Mouse (Mus musculus) MEL-GATA-1-ER (cell line): Measurements from ENCODE around the gene Sccpdh.
"Not testable (repeated sequence)": the region's sequence is repeated elsewhere in the genome, so short reads cannot be mapped to it uniquely, and the experiment has no call there.

Experiments used
- DNase-seq: peaks from one replicate; pipeline ENCODE4 v3.0.0-alpha.2; 2012; ENCODE audit warnings: low read depth; ENCODE audit errors: extremely low read depth

The Sccpdh gene

DNA sequence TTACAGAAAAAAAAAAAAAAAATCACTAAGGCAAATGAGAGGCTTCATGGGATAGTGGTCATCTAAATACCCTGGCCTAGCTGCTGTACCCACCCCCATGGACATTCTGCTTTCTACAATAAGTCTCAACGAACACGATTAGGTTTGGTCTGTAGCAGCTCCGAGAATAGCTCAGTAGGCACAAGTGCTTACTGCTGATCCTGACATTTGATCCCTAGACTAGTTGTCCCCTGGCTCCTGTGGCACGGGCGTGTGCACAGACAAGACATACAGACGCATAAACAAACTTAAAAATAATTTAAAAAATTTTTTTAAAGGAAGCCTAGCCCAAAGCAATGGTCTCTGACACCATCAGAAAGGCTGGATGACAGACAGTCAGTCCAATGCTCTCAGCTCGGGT, 560 bp upstream of the Sccpdh start:
- no peak for DNase-seq

DNA sequence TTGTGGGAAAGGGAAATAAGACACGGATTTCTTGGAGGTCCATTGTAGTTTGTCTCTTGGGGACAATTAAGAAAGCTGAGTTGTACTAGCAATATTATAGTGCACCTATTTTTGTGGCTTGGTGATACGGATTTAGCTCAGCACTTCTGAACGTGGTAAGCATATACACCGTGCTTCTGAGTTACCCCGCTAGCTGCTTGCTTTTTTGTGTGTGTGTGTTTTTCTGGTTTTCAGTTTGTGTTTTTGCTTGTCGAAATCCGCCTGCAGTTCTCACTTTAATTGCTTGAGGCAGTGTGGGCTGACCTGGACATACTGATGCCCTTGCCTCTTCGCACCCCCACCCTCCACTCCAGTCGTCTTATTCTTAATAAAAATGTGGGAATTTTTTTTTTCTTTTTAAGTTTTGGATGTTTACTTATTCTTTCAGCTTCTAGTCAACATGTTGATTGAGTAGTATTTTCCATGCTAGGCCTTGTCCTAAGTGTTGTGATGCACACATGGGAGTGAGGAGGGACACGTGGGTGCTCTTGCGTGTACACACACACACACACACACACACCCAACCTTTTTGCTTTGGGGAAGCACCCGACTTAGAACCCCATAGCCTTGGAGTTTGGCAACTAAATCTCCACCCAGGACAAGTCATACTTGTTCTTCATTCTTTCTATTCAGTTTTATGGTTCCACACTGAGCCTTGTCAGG, 977 bp downstream of the Sccpdh start:
- DNase-seq, result peak; percentile 33

DNA sequence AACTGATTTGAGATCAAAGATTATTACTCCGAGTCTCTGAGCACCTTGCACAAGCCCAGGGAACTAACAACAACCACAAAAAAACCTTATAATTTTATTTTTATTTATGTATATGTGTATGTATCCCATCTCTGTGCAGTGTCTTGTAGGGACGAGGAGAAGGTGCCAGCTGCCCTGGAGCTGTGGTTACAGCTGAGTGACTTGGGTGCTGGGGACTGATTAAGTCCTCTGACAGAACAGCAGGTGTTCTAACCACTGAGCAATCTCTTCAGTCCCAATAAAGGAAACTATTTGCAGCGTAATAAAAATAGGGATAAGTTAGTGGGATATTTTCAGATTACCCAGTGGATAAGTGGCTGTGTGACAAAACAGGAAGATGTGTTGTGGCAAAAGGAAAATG, 6.3 kb downstream of the Sccpdh start:
- DNase-seq, result no peak

DNA sequence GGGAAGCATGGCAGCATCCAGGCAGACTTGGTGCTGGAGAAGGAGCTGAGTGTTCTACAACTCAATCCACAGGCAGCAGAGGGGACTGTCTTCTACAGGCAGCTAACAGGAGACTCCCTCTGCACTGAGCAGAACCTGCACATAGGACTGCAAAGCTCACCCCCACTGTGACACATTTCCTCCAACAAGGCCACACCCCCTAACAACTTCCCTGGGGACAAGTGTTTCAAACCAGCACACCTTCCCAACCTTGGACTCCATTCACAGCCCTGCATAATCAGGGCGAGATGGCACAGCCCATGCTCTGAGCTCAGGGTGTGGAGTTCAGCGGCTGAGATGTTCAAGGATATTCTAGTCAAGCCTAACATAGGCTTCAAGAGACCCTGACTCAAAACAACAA, 9.0 kb downstream of the Sccpdh start:
- no peak for DNase-seq

DNA sequence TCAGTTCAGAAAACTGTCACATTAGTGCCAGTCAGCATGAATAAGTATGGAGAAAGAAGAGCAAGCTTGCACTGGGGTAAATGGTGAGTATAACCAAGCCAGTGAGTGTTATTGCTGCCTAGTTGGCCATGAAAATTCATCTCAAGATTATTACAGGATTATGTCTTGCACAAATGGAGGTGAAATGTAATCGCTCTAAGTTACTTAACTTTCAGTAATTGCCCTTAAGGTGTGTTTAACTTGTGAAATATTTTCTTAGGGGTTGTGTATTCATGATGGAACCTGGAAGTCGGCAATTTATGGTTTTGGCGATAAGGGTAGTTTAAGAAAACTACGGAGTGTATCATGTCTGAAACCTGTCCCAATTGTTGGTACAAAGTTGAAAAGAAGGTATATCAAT, 11.3 kb downstream of the Sccpdh start:
- DNase-seq, result no peak

DNA sequence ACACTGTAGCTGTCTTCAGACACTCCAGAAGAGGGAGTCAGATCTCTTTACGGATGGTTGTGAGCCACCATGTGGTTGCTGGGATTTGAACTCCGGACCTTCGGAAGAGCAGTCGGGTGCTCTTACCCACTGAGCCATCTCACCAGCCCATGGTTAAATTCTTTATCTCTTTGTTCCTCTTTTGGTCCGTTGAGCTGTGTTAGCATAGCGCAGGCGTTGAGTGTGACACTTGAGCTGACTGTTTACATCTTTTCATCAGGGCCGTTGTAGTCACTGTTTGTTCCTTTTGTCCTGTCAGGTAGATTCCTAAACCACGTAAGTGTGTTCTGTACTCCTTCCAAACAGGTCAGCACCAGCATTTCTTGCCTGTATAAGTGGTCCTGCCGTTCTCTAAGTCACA, 14.7 kb downstream of the Sccpdh start:
- peak; percentile 45 for DNase-seq

DNA sequence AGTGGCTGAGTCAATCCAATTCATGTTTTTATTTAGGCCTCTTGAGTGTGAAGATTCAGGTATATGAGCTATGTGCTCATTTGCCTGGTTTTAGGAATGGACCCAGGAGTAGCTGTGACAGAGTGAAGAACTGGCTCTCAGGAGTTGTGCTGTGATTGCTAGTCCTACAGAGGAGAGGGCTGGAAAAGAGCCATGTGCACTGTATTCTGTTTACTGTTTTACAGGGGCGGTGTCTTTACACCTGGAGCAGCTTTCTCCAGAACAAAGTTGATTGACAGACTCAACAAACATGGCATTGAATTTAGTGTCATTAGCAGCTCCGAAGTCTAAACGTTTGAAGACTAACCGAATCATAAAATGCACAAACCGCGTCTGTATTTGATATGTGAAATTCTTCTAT, 18.3 kb downstream of the Sccpdh start:
- no peak for DNase-seq

DNA sequence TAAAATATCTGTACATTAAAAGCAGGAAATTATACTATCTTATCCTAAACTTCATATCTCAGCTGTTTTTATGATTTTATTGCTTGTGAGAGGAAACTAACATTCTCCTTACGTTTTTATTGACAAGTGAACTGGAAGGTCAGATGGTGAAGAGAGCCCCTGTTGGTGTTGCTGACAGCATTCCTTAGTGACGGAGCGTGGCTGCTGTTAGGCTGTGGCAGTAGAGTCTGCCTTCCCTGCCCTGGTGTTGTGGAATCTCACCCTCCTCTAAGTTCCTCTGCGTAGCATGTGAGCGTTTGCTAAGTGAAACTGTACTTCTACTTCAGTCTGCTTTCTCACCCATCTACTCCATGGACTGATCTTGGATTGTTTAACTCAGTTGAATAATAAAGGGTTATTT, 18.8 kb downstream of the Sccpdh start:
- DNase-seq, result no peak

DNA sequence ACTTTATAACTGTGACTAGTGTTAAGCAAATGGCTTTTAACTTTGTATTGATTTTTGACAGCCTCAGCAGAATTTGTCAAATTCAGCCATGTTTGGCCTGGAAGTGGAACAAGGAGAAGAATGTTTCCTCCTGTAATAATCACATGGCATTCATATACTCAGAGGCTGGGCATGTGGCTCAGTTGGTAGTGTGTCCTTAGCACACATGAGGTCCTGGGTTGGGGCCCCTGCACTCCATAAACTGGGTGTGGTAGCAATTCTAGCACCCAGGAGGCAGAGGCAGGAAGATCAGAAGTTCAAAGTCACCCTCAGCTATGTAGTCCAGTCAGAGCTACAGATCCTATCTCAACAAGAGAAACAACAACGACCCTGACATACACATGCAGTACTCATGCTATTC, 19.3 kb downstream of the Sccpdh start:
- no peak for DNase-seq

DNA sequence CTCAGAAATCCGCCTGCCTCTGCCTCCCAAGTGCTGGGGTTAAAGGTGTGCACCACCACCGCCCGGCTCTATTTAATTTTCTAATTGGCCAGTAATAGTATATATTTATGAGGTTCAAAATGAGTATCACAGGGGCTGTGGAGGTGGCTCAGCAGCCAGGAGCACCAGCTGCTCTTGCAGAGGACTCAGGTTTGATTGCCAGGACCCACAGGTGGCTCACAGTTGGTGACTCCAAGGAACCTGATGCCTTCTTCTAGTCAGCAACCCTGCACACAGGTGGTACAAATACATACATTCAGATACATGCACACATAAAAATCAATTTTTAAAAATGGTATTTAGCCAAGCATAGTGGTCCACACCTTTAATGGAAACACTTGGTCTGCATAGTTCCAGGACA, 20.0 kb downstream of the Sccpdh start:
- DNase-seq, result no peak

DNA sequence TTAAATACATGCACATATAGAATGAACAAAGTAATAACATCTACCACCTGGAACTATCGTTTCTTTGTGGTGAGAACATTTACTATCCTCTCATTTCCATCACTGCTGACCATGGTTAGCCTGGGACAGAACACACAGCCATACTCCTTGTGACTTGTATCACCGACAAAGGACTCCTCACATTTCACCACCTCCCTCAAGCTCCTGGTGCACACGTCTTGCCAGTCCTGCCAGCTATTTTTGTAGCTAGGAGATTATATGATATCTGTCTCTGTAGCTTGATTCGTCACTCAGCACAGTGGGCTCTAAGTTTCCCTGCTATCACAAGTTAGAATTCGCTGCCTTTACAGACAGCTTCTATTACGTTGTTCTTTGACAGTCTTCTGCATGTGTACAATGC, 20.4 kb downstream of the Sccpdh start:
- no peak for DNase-seq

DNA sequence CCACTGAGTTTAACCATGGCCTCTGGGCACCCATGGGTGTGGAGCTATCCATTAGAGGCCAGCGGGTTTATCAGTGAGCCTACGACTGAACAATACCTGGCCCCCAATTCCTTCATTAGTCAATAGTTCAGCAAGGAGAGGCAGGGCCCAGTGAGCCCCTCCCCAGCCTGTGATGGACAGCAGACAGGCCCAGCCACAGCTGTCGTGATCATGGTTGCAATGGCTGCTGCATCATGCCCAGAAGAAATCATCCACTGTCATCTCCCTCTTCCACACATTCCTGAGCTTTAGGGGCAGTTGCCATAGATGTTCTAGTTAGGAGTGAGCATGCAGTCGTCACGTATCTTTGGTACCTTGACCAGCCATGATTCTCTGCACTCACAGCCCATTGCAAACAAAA, 20.9 kb downstream of the Sccpdh start:
- DNase-seq, result no peak

DNA sequence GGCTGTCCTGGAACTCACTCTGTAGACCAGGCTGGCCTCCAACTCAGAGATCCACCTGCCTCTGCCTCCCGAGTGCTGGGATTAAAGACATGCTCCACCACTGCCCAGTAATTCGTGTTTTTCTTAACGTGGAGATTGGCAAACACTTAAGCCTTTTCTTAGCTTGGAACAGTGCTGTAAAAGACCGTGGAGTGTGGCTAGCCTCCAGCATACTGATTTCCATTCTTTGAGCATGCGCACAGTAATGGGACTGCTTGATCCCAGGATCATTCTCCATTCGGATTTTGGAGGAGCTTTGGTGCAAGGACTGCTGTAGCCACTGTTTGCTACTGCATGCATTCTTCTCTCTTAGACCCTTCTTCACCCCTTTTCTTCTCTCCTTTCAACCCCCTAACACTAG, 21.5 kb downstream of the Sccpdh start:
- DNase-seq, result no peak

DNA sequence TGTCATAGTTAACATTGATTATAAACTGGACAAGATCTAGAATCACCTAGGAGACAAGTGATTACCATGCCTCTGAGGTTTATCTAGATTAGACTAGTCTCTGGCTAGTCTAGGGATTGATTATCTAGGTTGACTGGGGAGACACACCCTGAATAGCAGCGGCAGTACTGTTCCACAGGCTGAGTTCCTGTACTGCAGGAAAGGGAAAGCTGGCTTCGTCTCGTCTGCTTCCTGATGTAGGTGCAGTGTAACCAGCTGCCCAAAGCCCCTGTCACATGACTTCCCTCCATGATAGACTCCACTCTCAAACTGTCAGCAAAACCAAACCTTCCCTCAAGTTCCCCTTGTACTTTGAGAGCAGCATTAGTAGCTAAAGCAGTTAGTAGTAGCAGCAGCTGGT, 36.1 kb downstream of the Sccpdh start:
- no peak for DNase-seq

DNA sequence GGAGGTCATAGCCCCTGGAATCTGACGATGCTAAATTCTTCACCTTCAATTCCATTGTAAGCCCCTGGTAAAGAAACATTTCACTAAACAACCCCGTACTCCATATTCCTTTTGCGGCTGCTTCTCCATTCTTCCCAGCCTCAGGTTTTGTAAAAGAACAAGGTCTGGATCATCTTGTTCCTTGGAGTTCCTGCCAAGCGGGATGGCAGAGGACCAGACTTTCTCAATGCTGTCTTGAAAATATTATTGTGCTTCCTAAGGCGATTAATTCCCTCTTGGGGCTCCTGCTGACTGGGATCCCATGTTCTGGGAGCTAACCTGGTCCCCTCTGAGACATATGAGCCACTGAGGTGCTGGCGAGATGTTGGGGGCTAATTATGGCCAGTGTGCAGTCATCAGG, 37.1 kb downstream of the Sccpdh start:
- DNase-seq, result no peak

DNA sequence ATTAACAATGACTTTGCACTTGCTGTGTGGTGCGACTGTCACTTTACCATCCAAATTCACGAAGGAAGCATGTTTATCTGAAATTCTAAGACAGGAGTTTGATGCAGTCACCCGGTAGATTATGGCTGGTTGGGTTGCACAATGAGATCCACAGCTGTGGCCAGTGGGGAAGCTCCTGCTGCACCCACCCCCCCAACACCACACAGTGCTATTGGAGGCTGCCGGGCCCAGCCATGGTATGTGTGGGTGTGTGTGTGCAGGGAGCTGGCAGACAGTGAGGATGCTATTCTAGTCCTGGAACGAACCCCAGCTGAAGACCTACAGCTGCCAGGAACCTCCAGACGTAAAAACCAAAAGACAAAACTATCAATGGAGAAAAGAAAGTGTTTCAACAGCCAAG, 41.4 kb downstream of the Sccpdh start:
- no peak for DNase-seq

DNA sequence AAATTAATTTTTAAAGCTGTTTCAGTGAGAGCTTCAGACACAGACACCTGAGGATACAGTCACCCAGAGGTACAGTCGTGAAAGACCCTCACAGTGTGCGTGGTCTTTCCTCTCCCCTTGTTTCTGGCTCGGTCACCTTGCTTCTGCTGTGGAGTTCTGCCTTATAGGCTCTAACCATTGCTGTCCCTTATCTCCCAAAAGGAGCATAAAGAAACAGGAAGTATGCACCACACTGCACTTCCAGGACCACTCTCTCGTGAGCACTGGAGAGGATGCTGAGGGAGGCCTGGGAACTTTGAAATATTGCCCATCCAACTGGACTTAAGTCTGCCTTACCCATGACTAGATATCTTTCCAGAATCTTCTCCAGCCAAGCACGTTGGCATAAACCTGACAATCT, 42.7 kb downstream of the Sccpdh start:
- peak; percentile 36 for DNase-seq

DNA sequence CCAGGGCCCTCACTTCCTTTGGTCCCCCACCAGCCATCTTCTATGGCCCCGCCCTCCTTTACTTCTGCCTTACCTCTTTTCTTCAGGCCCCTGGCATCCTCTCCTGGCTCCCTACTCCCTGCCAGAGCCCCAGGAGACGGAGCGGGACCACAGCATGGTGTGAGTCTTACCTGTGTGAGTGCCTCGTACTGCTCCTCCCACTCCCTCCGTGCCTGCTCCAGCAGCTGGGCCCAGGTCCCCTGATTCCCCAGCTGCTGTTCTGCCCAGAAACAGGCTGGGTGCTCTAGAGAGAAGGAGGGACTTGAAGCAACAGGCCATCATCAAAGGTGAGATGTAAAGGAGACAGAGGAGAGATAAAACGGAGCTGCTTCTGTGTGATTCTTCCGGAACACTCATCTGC, 44.6 kb downstream of the Sccpdh start:
- DNase-seq, result no peak

DNA sequence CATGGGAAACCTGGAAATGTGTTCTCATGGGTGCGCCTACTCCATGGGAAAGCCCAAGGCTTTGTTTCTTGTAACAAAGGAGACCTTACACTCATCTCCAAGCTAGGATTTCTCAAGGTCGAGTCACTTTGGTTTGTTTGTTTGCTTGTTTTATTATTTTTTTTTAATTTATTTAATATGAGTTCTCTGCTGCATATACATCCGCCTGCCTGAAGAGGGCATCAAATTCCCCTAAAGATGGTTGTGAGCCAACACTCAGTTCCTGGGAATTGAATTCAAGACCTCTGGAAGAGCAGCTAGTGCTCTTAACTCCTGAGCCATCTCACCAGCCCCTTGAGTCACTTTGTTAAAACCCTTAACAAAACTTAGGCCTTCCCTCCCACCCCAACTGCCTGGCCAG, 45.4 kb downstream of the Sccpdh start:
- no peak for DNase-seq

DNA sequence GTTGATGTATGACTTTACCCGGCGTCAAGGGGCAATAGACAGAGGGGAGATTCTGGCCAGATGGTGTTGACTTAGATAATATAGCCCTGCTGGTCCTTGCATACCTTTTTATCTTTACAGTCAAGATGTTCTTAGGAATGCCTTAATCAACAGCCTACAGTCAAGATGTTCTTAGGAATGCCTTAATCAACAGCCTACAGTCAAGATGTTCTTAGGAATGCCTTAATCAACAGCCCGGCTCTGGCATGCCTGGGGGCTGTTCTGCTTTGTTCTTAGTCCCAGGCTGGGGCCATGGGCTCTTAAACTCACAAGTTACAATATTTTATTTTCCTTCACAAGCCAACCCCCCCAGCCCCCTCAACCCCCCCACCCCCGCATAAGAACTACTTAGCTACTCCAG, 47.3 kb downstream of the Sccpdh start:
- DNase-seq, result not testable (repeated sequence)

DNA sequence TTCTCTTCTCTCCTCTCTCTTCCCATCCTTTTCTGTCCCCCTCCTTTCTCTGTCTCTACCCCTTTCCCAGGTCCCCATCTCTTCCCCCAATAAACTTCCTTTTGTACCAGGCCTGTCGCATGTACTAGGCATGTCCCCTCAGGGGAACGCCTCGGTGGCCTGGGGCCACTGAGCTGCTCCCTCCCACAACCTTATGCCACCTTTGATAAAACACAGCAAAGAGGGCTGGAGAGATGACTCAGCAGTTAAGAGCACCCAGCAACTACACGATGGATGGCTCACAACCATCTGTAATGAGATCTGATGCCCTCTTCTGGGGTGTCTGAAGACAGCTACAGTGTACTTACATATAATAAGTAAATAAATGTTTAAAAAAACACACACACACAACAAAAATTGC, 47.8 kb downstream of the Sccpdh start:
- peak; percentile 73 for DNase-seq

DNA sequence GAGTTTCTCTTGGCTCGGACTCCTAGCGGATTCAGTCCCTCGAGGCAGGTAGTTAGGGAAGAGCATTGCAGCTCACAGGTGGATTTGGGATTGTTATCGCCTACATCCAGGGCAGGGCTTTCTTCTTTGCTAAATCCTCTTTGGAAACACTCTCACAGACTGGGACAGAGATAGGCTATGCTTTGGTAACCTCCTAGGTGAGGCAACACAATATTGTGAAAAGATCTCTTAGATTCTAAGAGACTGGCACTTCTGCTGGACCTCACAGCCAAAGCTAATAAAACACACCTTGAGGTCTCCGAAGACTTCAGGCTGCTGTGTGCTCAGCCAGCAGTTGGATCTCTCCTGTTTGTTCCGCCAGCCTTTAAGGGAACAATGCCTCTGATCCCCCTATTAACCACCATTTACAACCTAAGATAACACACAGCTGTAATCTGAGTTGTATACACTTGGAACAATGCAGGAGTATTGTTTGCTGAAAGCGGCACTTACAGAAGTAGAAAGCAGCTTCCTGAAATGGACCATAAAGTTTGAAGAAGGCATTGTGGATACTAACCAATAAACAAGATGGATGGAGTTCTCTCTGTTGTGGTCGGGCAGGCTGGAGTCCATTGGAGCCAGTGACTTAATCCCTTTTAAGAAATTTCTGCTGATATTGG, 54.9 kb downstream of the Sccpdh start:
- DNase-seq, result no peak

DNA sequence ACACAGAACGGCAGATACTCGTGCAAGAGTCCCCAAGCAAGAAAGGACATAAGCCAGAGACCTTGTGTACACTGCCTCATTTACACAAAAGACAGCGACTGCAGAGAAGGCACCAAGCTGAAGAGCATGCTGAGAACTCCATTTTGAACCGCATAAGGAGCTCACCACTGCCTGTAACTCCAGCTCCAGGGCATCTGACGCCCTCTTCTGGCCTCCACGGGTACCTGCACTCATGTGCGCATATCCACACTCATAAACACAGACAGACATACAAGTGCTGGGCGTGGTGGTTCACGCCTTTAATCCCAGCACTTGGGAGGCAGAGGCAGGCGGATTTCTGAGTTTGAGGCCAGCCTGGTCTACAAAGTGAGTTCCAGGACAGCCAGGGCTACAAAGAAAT, 60.7 kb downstream of the Sccpdh start:
- DNase-seq, result no peak

DNA sequence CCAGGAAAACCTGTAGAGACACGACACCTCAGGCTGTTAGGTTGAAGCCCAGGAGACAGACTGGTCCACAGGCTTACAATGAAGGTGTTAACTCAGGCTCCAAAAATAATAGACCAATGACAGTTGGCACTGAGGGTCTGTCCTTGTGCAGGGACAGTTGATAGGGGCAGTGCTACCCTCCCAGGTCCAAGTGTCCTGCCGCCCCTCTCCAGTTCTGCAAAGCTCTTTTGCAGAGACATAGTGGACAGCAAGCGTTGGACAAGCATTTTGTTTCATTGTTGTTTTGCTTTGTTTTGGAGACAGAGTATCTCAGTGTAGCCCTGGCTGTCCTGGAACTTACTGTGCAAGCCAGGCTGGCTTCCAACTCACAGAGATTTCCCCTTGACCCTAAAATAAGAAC, 63.4 kb downstream of the Sccpdh start:
- DNase-seq, result no peak
